Mouse (Mus musculus) macrophage (primary cell): Measurements from ENCODE around the gene Slc35d1. TPM values are rescaled to one million over a fixed set of nuclear protein-coding genes. Genes with fewer than 3 reads are reported as not detected.

Experiments
- H3K27ac ChIP-seq: fragments of 350-480 bp; formaldehyde crosslinking; 2 replicates; pipeline ENCODE4 v1.9.0; 2021
- H3K36me3 ChIP-seq: fragments of 350-480 bp; formaldehyde crosslinking; 2 replicates; pipeline ENCODE4 v1.9.0; 2021; ENCODE audit errors: inconsistent target
- H3K4me3 ChIP-seq: fragments of 350-480 bp; formaldehyde crosslinking; 2 replicates; pipeline ENCODE4 v1.9.0; 2021; ENCODE audit errors: inconsistent target
- H3K79me2 ChIP-seq: fragments of 350-480 bp; formaldehyde crosslinking; 2 replicates; pipeline ENCODE4 v1.9.0; 2021; ENCODE audit errors: inconsistent target
- WGBS: methylation state at CpG from one replicate; pipeline ENCODE4 v1.1.7; 2026; ENCODE audit warnings: inconsistent platforms; ENCODE audit not compliant: missing documents; 5-methylcytosine and 5-hydroxymethylcytosine counted together
- polyA plus RNA-seq: library from polyadenylated mRNA; stranded (reverse); fragments of 250-400 nt; gene quantifications from 3 replicates; pipeline ENCODE4 v1.2.4, GENCODE M21; 2018; ENCODE audit warnings: inconsistent platforms

The Slc35d1 gene
- polyA plus RNA-seq, 1 experiment from 2014 or later = 5.8 TPM

DNA sequence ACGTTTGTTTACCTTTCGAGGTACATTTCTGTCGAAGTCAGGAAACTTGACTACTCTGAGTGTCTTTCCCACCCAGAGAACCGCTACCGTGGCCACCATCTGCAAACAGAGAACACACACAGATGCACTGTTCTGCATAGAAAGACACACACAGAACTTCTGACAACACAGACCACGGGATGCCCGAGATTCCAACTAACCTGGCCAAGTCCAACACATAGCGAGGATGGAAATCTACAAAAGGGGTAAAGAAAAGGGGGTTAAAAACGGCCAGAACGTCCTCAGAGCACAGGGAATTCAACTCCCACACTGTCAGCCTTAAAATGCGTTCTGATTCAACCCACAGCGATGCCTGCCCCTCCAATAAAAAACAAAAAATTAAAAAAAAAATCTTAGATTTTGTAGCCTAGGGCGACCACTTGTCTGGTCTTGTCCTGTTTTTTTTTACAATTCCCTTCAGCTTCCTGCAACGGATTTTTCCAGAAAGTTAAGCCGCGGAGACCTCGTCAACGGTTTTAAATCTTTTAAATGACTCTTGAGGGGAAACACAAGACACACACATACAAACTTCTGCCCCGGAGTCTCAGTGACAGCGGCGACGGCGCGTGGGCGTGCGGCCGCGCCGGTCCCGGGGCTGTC is 986 bp downstream of the Slc35d1 start:
- WGBS = 13% methylated on average over 30 of the region's 30 CpGs
- peaks cover 4% of the 10 kb centered on the region; the same call in 1 of the 2 replicates for H3K36me3 ChIP-seq
- H3K27ac ChIP-seq = no peak overlapping the region
- H3K4me3 ChIP-seq = peak overlapping the region; percentile 32
- no peaks in the 10 kb centered on the region for H3K79me2 ChIP-seq

DNA sequence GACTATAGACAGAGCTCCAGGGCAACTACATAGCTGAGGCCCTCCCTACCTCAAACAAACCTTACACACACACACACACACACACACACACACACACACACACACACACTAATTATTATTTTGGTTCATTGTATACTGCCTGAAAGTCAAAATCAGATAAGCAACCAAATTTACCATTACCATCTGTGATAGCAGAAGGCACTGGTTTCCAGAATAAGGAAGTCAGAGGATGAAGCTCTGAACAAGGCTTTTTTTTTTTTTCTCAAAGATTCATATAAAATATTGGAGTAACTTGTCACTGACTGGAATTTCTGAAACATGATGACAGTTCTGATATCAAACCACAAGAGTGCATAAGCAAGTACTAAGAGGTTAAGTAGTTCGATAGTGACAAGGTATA is 6.4 kb downstream of the Slc35d1 start:
- H3K36me3 ChIP-seq = peaks cover 4% of the 10 kb centered on the region; the same call in 1 of the 2 replicates

DNA sequence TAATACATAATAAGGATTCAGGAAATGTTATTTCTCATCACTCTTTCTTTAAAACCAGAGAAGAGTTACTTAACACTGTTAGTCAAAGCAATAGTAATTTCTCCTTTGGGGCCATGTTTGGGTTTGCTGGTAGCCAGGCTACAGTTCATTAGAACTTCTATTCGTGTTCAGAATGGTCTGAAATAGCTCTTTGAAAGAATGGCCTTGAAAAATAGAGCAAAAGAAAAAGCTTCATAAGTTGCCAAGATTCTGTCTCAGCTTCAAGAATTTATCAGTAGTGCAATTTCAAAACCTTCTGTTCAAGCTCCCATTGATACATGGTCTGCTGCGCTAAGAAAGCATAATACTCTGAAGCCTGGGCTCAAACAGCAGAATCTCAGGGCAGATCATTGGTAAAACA is 11.3 kb downstream of the Slc35d1 start:
- H3K36me3 ChIP-seq = no peaks in the 10 kb centered on the region
- 100% methylated on average over 2 of the region's 2 CpGs for WGBS
- no peak overlapping the region for H3K27ac ChIP-seq
- no peak overlapping the region for H3K4me3 ChIP-seq
- H3K79me2 ChIP-seq = no peaks in the 10 kb centered on the region

More for the DNA sequence above, 6.4 kb downstream of the Slc35d1 start:
- Histone ChIP-seq H3K4me3 (no peak overlapping the region), H3K79me2 (no peaks in the 10 kb centered on the region), H3K27ac (no peak overlapping the region)
- WGBS = 56% methylated on average over 1 of the region's 1 CpGs

DNA sequence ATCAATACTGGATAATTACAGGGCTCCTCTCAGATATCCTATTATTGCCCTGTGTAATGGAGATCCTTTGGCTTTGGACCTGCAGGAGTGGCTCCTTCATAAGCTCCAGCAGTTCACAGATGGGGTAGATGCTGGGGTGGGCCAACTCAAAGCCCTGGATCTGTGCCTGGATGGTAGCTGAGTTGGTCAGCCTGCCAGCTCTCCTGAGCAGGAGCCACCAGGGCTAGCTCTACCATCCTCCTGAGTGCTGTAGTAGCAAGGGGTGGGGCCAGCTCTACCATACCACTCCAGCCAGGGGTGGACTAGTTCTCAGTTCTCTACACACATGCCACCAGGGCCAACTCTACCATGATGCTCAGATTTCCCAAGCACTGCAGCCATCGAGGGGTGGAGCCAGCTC is 14.9 kb downstream of the Slc35d1 start:
- Histone ChIP-seq H3K36me3 (no peaks in the 10 kb centered on the region), H3K27ac (no peak overlapping the region), H3K79me2 (no peaks in the 10 kb centered on the region), H3K4me3 (no peak overlapping the region)
- WGBS = 93% methylated on average over 1 of the region's 1 CpGs

DNA sequence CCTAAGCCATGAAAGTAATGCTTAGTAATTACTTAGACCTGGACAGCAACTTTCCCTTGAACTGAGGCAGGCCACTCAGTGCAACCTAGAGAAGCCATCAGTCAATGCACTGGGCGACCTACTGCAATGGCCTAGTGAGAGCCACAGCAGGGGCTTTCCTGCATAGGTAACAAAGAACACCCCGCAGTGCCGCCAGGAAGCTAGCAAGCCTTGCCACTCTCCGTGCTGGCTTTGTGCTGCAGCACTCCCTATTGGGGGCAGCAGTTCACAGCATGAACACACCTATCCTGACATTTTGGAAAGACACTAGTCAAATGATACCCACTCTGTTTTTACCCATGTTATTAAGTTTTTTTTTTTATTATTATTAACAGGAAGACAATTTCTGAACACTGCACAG is 15.9 kb downstream of the Slc35d1 start:
- 88% methylated on average over 4 of the region's 4 CpGs for WGBS

DNA sequence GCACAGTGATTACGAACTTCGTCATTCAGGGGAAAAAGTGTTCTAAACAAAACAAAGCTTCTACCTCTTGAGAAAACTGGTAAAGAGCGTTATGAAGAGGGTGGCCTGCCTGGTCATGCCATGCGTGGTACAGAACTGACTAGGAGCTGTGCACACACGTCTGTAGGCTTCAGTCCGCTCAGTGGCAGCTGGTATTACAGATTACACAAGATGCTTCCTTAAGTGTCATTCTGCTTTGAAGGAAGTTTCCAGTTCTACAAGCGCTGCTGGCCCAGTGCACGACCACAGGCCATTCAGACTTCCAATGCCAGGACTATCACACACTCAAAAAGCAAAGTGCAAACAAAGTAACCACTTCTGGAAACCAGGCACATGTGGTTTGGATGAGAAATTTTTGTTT is 17.6 kb downstream of the Slc35d1 start:
- Histone ChIP-seq H3K36me3 (no peaks in the 10 kb centered on the region), H3K79me2 (no peaks in the 10 kb centered on the region), H3K27ac (no peak overlapping the region), H3K4me3 (no peak overlapping the region)
- 89% methylated on average over 8 of the region's 8 CpGs for WGBS

More for the DNA sequence above, 15.9 kb downstream of the Slc35d1 start:
- Histone ChIP-seq H3K27ac (no peak overlapping the region), H3K79me2 (no peaks in the 10 kb centered on the region), H3K4me3 (no peak overlapping the region), H3K36me3 (no peaks in the 10 kb centered on the region)

DNA sequence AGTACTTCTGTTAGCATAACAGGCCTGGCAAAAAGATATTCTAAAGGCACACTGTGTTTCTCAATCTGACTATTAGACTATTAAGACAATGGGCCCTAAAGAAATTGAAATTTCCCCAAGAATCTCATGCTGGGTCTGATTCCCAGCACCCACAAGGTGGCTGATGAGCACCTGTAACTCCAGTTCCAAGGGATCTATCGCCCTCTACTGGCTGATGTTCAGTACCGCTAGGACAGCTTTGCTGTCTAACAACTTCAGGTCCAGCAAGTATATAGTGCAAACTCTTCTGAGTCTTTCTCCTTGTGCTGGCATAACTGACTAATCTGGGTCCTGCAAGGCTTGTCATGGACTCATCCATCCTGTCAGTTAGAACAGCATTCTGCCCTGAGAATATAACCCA is 22.5 kb downstream of the Slc35d1 start:
- Histone ChIP-seq H3K4me3 (no peak overlapping the region), H3K27ac (no peak overlapping the region), H3K79me2 (no peaks in the 10 kb centered on the region), H3K36me3 (no peaks in the 10 kb centered on the region)
- 85% methylated on average over 2 of the region's 2 CpGs for WGBS

DNA sequence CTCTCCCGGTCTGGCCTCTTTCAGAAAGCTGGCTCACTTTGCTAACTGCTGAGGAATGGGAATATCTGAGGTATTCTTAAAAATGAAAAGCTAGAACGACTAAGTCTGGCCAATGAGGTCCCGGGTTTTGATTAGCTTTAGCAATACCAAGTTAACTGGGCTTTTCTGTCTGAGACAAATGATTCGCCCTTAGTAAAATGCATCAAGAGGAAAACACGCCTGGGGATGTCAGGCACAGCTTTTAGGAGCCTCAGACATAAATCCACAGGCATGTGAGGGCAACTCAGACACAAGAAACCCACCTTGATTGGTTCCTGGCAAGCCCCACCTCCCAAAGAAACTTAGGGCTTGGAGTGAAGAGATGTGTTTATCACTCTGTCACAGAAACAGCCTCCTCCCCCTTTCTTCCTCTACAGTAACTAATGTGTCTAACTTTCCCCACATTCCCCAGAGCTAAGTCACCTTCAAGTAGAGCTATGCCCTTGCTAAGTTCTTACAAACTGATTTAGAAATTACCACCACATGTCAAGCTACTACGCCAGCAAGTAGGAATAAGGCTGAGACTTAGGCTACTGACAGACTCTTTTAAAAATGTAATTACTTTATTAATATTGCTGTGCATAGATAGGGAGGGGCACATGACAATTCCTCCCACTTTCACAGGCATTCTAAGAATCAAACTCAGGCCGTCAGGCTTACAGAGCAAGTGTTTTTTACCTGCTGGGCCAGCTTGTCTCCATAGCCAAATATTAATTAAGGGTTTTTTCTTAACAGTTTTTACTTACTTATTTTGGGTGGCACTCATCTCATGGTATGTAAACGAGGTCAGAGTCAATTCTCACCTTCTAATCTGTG is 26.0 kb downstream of the Slc35d1 start:
- no peaks in the 10 kb centered on the region for H3K36me3 ChIP-seq

DNA sequence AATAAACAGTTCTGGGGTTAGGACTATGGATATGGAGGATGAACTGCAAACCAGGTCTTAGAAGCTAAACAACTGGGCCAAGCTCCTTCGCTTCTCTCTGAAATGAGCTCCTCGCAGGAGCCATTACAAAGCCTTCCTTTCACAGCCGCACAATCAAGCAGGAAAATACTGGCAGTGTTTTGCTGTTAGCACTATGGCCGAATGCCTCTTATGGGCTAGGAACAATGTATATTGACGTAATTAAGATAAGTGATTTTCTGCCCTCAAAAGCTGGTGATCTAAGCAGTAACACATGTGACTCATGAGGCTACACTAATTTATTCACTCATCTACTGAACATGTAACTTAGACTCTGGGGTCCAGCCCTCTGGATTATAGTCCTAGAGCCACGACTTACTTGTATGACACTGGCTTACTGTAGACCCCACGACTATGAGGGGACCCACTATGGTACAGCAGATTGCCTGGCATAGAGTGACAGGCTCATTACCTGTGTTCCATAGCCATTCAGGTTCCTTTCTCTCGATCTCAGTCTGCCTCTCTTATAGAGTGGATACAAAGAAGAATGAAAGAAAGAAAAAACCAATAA is 34.6 kb downstream of the Slc35d1 start:
- Histone ChIP-seq H3K79me2 (no peaks in the 10 kb centered on the region), H3K27ac (no peak overlapping the region), H3K36me3 (no peaks in the 10 kb centered on the region), H3K4me3 (no peak overlapping the region)
- 95% methylated on average over 8 of the region's 8 CpGs for WGBS

More for the DNA sequence above, 26.0 kb downstream of the Slc35d1 start:
- Histone ChIP-seq H3K27ac (no peak overlapping the region), H3K79me2 (no peaks in the 10 kb centered on the region), H3K4me3 (no peak overlapping the region)
- 92% methylated on average over 8 of the region's 8 CpGs for WGBS

DNA sequence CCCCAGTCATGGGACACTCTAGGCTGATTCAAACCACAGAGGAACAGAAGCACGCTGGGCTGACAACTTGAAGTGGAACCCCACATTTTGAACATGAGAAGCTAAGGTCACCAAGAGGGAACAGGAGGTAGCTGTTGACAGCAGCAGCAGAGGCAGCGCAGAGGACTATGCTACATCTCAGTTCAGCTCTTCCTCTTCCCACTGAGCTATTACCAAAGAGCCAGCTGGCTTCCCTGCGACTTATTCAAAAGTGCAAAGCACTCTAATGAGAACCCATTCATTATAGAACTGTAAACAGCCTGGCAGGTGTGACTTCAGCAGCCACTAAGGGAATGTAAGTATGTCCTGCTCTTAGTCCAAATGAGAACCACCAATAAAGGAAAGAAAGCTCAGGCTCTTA is 35.4 kb downstream of the Slc35d1 start:
- Histone ChIP-seq H3K79me2 (no peaks in the 10 kb centered on the region), H3K27ac (no peak overlapping the region), H3K4me3 (no peak overlapping the region), H3K36me3 (no peaks in the 10 kb centered on the region)
- 80% methylated on average over 3 of the region's 3 CpGs for WGBS

DNA sequence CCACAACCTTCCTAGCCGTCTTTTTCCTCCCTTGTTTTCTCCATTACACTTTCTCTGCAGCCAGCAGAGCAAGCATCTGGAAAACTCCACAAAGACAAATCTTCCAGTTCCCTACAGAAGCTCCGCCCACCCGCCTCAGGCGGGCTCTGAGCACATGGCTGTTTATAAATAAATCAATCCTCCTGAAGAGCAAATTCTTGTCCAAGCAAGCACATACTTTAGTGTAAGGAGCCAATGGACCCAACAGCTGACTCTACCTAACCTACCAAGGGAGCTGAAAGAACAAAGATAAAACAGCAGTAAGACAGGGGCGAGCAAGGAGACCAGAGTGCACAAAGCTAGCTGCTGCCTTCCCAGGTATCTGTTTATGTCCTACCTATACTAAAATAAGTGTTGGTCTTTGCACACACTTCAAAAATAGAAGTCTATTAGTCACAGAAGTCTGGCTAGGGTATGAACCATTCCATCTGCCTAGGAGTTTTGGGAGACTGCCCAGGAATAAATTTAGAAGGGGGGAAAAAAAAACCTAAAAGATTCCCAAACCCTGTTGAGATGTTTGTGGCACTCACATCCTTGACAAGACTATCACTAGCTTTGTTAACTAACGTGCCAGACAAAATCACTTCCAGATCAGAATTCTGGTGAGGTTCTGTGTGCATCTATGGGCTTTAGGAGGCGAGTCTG is 36.2 kb downstream of the Slc35d1 start:
- Histone ChIP-seq H3K4me3 (no peak overlapping the region), H3K79me2 (no peaks in the 10 kb centered on the region), H3K27ac (no peak overlapping the region), H3K36me3 (no peaks in the 10 kb centered on the region)
- WGBS = 95% methylated on average over 7 of the region's 7 CpGs

DNA sequence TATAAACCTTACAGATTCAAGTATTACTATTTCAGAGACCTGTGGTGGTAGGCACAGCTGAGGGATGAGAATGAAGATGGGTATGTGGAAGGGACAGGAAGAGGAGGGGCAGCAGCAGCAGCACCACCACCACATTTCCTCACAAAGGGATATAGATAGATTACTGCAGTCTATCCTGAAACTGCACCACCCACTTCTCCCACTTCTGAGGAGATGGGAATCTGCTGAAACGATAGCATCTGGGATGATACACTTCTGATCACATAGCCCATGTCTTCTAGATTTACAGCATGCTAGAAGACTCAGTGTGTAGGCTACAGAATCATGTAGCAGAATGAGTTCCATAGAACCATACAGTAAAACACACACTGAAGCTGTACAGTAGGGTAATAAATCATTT is 37.3 kb downstream of the Slc35d1 start:
- H3K79me2 ChIP-seq = no peaks in the 10 kb centered on the region
- WGBS = 100% methylated on average over 1 of the region's 1 CpGs
- no peaks in the 10 kb centered on the region for H3K36me3 ChIP-seq
- H3K27ac ChIP-seq = no peak overlapping the region
- no peak overlapping the region for H3K4me3 ChIP-seq

DNA sequence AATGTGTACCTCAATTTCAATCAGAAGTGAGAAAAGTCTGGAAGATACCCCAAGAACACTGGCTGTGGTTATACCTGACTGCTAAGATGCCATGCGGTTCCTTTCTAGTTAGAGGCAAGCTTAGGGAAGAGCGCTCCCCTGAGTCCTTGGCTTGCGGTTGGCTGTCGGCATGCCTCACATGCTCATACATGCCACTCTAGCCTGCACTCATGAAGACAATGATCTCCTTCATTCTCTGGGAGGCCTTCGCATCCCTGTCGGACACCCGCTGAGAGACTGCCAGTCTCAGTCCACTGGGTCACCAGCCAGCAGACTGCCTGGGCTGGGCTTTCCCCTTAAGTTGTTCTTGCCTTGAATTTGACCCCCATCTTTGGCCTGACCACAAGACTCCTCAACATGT is 41.0 kb downstream of the Slc35d1 start:
- WGBS = 95% methylated on average over 7 of the region's 7 CpGs
- Histone ChIP-seq H3K36me3 (no peaks in the 10 kb centered on the region), H3K79me2 (no peaks in the 10 kb centered on the region)

DNA sequence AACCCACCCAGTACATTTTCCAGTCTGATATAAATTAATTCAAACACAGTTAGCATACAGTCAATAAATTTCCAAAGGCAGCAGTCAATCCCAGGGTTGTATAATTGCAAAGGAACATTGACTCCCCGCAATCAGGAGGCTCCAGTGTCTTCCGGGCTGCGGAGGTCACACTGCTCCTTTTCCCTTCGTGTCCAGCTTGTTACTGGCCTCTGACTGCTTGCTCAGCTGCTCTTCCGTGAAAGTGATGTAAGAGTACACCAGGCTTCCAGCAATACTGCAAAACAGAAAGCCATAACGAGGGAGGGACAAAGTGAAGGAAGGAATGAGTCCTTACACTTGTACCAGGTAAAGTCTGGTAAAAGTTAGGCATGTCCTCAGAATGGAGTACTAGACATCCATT is 41.5 kb downstream of the Slc35d1 start:
- Histone ChIP-seq H3K36me3 (no peaks in the 10 kb centered on the region), H3K27ac (no peak overlapping the region), H3K4me3 (no peak overlapping the region), H3K79me2 (no peaks in the 10 kb centered on the region)
- 92% methylated on average over 6 of the region's 6 CpGs for WGBS

More for the DNA sequence above, 41.0 kb downstream of the Slc35d1 start:
- Histone ChIP-seq H3K27ac (no peak overlapping the region), H3K4me3 (no peak overlapping the region)
